Mouse (Mus musculus) CH12.LX (cell line): Measurements from ENCODE around the gene Rptor. TPM values are rescaled to one million over a fixed set of nuclear protein-coding genes. Genes with fewer than 3 reads are reported as not detected.

Experiments
- DNase-seq: peaks from one replicate; pipeline ENCODE4 v3.0.0-alpha.2; 2013; ENCODE audit errors: extremely low read depth
- H3K27ac ChIP-seq: 2 replicates; pipeline ENCODE4 v1.5.1; 2012; ENCODE audit warnings: low read depth, mild to moderate bottlenecking, control low read depth, moderate library complexity; ENCODE audit not compliant: insufficient read depth
- H3K27me3 ChIP-seq: replicated peaks from 2 replicates; pipeline ENCODE3; 2012; ENCODE audit warnings: inconsistent platforms
- H3K36me3 ChIP-seq, 2 experiments: replicated peaks in 1 of 2; 2 replicates each; pipeline versions ENCODE3 to v1.6.1; 2012; ENCODE audit warnings: inconsistent platforms in 1 of 2, low read length in 1 of 2, mild to moderate bottlenecking in 1 of 2, mixed read lengths in 1 of 2, moderate library complexity in 1 of 2; ENCODE audit not compliant: control insufficient read depth in 1 of 2, insufficient read depth in 1 of 2
- H3K4me1 ChIP-seq, 2 experiments: 2 replicates each; pipeline ENCODE4 v1.6.1; 2012; ENCODE audit warnings: inconsistent platforms in 1 of 2, moderate library complexity in 1 of 2; ENCODE audit not compliant: insufficient read depth in 2 of 2, control insufficient read depth in 1 of 2
- H3K4me2 ChIP-seq: 2 replicates; pipeline ENCODE4 v1.6.1; 2012; ENCODE audit warnings: low read depth, mild to moderate bottlenecking, control low read depth; ENCODE audit not compliant: poor library complexity, insufficient read depth, severe bottlenecking
- H3K4me3 ChIP-seq, 3 experiments: fragments of 150-350 bp in 1 of 3; sonication (generic) in 1 of 3; replicated peaks in 1 of 3; 2 replicates each; pipeline versions ENCODE3 to v1.5.1; 2011 to 2012; ENCODE audit warnings: low read depth in 2 of 3, low read length in 2 of 3, mild to moderate bottlenecking in 2 of 3, moderate library complexity in 2 of 3, control low read depth in 1 of 3, improper control_type of control experiment in 1 of 3, inconsistent platforms in 1 of 3, mixed read lengths in 1 of 3; ENCODE audit not compliant: poor library complexity in 1 of 3
- H3K79me2 ChIP-seq: replicated peaks from 2 replicates; pipeline ENCODE4 v1.6.1; 2012; ENCODE audit warnings: mild to moderate bottlenecking, moderate library complexity; ENCODE audit not compliant: control insufficient read depth, poor library complexity, insufficient read depth, severe bottlenecking; ENCODE audit errors: extremely low read depth
- H3K9ac ChIP-seq: 2 replicates; pipeline ENCODE4 v1.6.1; 2012; ENCODE audit warnings: low read depth, mild to moderate bottlenecking, control low read depth, moderate library complexity; ENCODE audit not compliant: insufficient read depth
- H3K9me3 ChIP-seq: replicated peaks from 2 replicates; pipeline ENCODE3; 2012; ENCODE audit warnings: low read length, inconsistent platforms, mixed read lengths
- BHLHE40 ChIP-seq: IDR thresholded peaks from 2 replicates; pipeline ENCODE4 v1.6.1; 2011; ENCODE audit warnings: mild to moderate bottlenecking, low read depth, low read length, improper control_type of control experiment
- CHD1 ChIP-seq: IDR thresholded peaks from 2 replicates; pipeline ENCODE4 v1.6.1; 2012; ENCODE audit warnings: low read depth, low read length, improper control_type of control experiment, inconsistent platforms
- CHD2 ChIP-seq: IDR thresholded peaks from 2 replicates; pipeline ENCODE4 v1.6.1; 2011; ENCODE audit warnings: low read length, improper control_type of control experiment
- CTCF ChIP-seq, 2 experiments: IDR thresholded peaks in 1 of 2; conservative IDR thresholded peaks in 1 of 2; 2 replicates each; pipeline ENCODE4 v1.5.1; 2011 to 2012; ENCODE audit warnings: low read depth in 2 of 2, low read length in 2 of 2, improper control_type of control experiment in 1 of 2, inconsistent platforms in 1 of 2, mild to moderate bottlenecking in 1 of 2, moderate library complexity in 1 of 2
- ELF1 ChIP-seq: IDR thresholded peaks from 2 replicates; pipeline ENCODE4 v1.6.1; 2014; ENCODE audit warnings: low read depth, mild to moderate bottlenecking, inconsistent platforms, low read length, improper control_type of control experiment
- ETS1 ChIP-seq: conservative IDR thresholded peaks from 2 replicates; pipeline ENCODE4 v1.6.1; 2012; ENCODE audit warnings: low read depth, mild to moderate bottlenecking, inconsistent platforms, low read length, improper control_type of control experiment, moderate library complexity
- HCFC1 ChIP-seq: IDR thresholded peaks from 2 replicates; pipeline ENCODE4 v1.6.1; 2012; ENCODE audit warnings: low read depth, mild to moderate bottlenecking, inconsistent platforms, low read length, improper control_type of control experiment
- JUN ChIP-seq: IDR thresholded peaks from 2 replicates; pipeline ENCODE4 v1.6.1; 2011; ENCODE audit warnings: low read depth, mild to moderate bottlenecking, low read length, improper control_type of control experiment, moderate library complexity; ENCODE audit not compliant: insufficient read depth
- MAFK ChIP-seq: IDR thresholded peaks from 2 replicates; pipeline ENCODE4 v1.6.1; 2011; ENCODE audit warnings: low read length, improper control_type of control experiment; ENCODE audit not compliant: insufficient replicate concordance
- MAZ ChIP-seq: IDR thresholded peaks from 2 replicates; pipeline ENCODE4 v1.6.1; 2012; ENCODE audit warnings: low read depth, mild to moderate bottlenecking, inconsistent platforms, low read length, improper control_type of control experiment, moderate library complexity
- PAX5 ChIP-seq: IDR thresholded peaks from 2 replicates; pipeline ENCODE4 v1.6.1; 2012; ENCODE audit warnings: low read length, inconsistent platforms, mixed read lengths
- POLR2AphosphoS2 ChIP-seq: IDR thresholded peaks from 2 replicates; pipeline ENCODE4 v1.6.1; 2011; ENCODE audit warnings: low read depth, low read length, improper control_type of control experiment
- RAD21 ChIP-seq: IDR thresholded peaks from 2 replicates; pipeline ENCODE4 v1.6.1; 2011; ENCODE audit warnings: low read depth, mild to moderate bottlenecking, low read length, improper control_type of control experiment, moderate library complexity
- RCOR1 ChIP-seq: conservative IDR thresholded peaks from 2 replicates; pipeline ENCODE4 v1.6.1; 2012; ENCODE audit warnings: low read depth, mild to moderate bottlenecking, inconsistent platforms, low read length, improper control_type of control experiment
- TBP ChIP-seq: conservative IDR thresholded peaks from 2 replicates; pipeline ENCODE4 v1.6.1; 2011; ENCODE audit warnings: low read depth, low read length, improper control_type of control experiment
- TCF12 ChIP-seq: IDR thresholded peaks from 2 replicates; pipeline ENCODE4 v1.6.1; 2014; ENCODE audit warnings: low read depth, mild to moderate bottlenecking, inconsistent platforms, low read length, improper control_type of control experiment
- UBTF ChIP-seq: IDR thresholded peaks from 2 replicates; pipeline ENCODE4 v1.6.1; 2012; ENCODE audit warnings: low read depth, mild to moderate bottlenecking, inconsistent platforms, low read length, improper control_type of control experiment, moderate library complexity
- USF2 ChIP-seq: conservative IDR thresholded peaks from 2 replicates; pipeline ENCODE4 v1.6.1; 2011; ENCODE audit warnings: low read depth, low read length, improper control_type of control experiment
- ZKSCAN1 ChIP-seq: IDR thresholded peaks from 2 replicates; pipeline ENCODE4 v1.6.1; 2012; ENCODE audit warnings: low read depth, inconsistent platforms, low read length, improper control_type of control experiment, borderline replicate concordance
- ZMIZ1 ChIP-seq: IDR thresholded peaks from 2 replicates; pipeline ENCODE4 v1.6.1; 2012; ENCODE audit warnings: low read depth, mild to moderate bottlenecking, inconsistent platforms, low read length, improper control_type of control experiment
- dilution Hi-C: fragments of 300-500 bp; cut with MboI; formaldehyde crosslinking; loops from 2 replicates; pipeline ENCODE4 v1.14.3; 2020; ENCODE audit warnings: low sequenced_read_pairs; ENCODE audit not compliant: extremely low pct_unique_long_range_greater_than_20kb, extremely low pct_ligation_motif_present
- in situ Hi-C: fragments of 300-500 bp; cut with MboI; formaldehyde crosslinking; loops from 3 replicates; pipeline ENCODE4 v1.14.3; 2019; ENCODE audit warnings: low sequenced_read_pairs, low pct_ligation_motif_present, low pct_unique_long_range_greater_than_20kb, mixed read lengths
- polyA plus RNA-seq: library from polyadenylated mRNA; unstranded; fragments of >175 nt; gene quantifications from 2 replicates; pipeline ENCODE4 v1.2.1, GENCODE M21; 2012; ENCODE audit warnings: low read depth; ENCODE audit not compliant: insufficient read length
- total RNA-seq, 2 experiments: library from RNA; depleted of rRNA; stranded (reverse); fragments of 300-350 nt in 1 of 2; fragments of >200 nt in 1 of 2; gene quantifications; 2 replicates each; pipeline ENCODE4 v1.2.3; 2012 to 2014

Rptor gene
- total and polyA plus RNA-seq, 3 experiments: 10.3 to 33.1 (median 26.7) TPM

DNA sequence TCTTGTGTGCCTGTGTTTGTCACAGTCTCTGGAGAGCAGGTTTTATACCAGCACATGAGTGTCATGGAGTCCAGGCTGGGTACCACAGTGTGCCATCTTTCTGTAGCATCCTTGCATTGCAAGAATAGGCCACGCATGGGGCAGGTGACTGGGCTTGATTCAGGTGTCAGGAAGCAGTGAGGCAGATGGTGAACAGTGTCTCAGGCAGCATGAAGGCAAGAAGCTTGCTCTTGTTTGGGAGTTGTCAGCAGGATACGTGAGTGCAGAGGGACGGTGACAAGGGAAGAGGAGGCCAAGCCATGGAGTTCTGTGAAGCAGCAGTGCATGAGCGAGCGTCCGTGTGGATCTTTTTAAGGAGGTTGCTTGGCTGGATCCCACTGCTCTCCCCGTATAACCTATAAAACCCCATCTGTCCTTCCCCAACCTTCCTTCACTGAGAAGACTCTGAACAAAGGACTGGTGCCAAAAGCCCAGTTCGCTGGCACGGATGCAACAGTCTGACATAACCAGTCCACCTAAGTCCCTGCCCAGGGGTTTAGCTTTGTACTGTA lies 39.2 kb downstream of the Rptor start:
- in situ Hi-C loops (no loop called here), dilution Hi-C loops (no loop called here)
- Histone ChIP-seq H3K4me1 (peaks cover 16 to 52% of the 10 kb centered on the region in 2 experiments), H3K4me2 (no peak overlapping the region), H3K36me3 (peaks cover 3 to 62% of the 10 kb centered on the region in 2 experiments), H3K79me2 (peaks cover 9% of the 10 kb centered on the region), H3K27me3 (no peaks in the 10 kb centered on the region), H3K4me3 (no peak overlapping the region), H3K27ac (no peak overlapping the region), H3K9ac (no peak overlapping the region), H3K9me3 (no peaks in the 10 kb centered on the region)
- no peak for DNase-seq
- no peak for TF ChIP-seq TCF12
- no peak for TF ChIP-seq MAZ

DNA sequence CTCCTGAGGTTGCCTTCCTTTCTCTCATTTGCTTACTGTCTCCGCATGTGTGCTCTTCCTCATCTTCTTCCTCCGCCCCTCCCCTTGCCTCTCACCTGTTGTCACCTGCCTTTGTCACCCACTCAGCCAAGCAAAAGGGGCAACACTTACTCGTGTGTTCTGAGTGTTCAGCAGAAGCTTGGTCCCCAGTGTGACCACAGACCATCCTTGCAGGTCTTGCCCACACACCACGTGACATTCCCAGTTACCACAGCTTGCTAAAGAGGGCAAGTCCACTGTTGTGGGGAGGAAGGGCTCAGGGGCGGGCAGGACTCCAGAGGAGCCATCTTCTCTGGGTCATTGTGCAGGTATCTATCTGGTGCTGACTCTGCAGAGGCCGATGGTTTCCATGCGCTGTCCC lies 40.6 kb downstream of the Rptor start:
- no peak for DNase-seq
- Histone ChIP-seq H3K36me3 (peaks cover 0 to 55% of the 10 kb centered on the region in 2 experiments), H3K79me2 (peaks cover 12% of the 10 kb centered on the region), H3K27ac (no peak overlapping the region), H3K27me3 (no peaks in the 10 kb centered on the region), H3K9me3 (no peaks in the 10 kb centered on the region), H3K4me3 (no peak overlapping the region), H3K4me2 (no peak overlapping the region), H3K9ac (no peak overlapping the region), H3K4me1 (peaks cover 9 to 40% of the 10 kb centered on the region in 2 experiments)
- in situ Hi-C loops: no loop called here
- no peak for TF ChIP-seq JUN
- no peak for TF ChIP-seq UBTF
- TF ChIP-seq ETS1: no peak
- no peak for TF ChIP-seq BHLHE40
- TF ChIP-seq POLR2AphosphoS2: no peak
- TF ChIP-seq RCOR1: no peak
- TF ChIP-seq HCFC1: no peak
- no peak for TF ChIP-seq ZMIZ1
- TF ChIP-seq TBP: no peak
- no peak for TF ChIP-seq CTCF (conservative IDR thresholded peaks at IDR 0.05 in 1 of 2, IDR thresholded peaks at IDR 0.05 in 1 of 2; ENCODE audit: low read depth in 2 of 2, low read length in 2 of 2)
- TF ChIP-seq CHD2: no peak
- TF ChIP-seq MAFK: no peak
- TF ChIP-seq USF2: no peak
- TF ChIP-seq PAX5: no peak
- TF ChIP-seq CHD1: no peak
- no peak for TF ChIP-seq ELF1
- TF ChIP-seq ZKSCAN1: no peak
- TF ChIP-seq RAD21: no peak
- dilution Hi-C loops: no loop called here
